Mouse (Mus musculus) ES-Bruce4 (cell line): Measurements from ENCODE around the gene Serpinb11. TPM values are rescaled to one million over a fixed set of nuclear protein-coding genes. Genes with fewer than 3 reads are reported as not detected.

Source experiments
- H3K27ac ChIP-seq: 2 replicates; pipeline ENCODE4 v1.5.1; 2012; ENCODE audit warnings: low read length, inconsistent platforms; ENCODE audit not compliant: insufficient read depth
- H3K27me3 ChIP-seq: 2 replicates; pipeline ENCODE4 v1.6.1; 2012; ENCODE audit warnings: mild to moderate bottlenecking, low read length, inconsistent platforms; ENCODE audit not compliant: control insufficient read depth, poor library complexity, insufficient read depth, severe bottlenecking
- H3K36me3 ChIP-seq: 2 replicates; pipeline ENCODE4 v1.6.1; 2012; ENCODE audit warnings: inconsistent platforms, mild to moderate bottlenecking, low read length, moderate library complexity; ENCODE audit not compliant: control insufficient read depth, poor library complexity, insufficient read depth, severe bottlenecking
- H3K4me1 ChIP-seq: one replicate; pipeline ENCODE4 v1.8.1; 2011; ENCODE audit warnings: low read length; ENCODE audit not compliant: control insufficient read depth, insufficient read depth
- H3K4me3 ChIP-seq: 2 replicates; pipeline ENCODE4 v1.5.1; 2011; ENCODE audit warnings: low read depth, mild to moderate bottlenecking, low read length
- H3K9ac ChIP-seq: 2 replicates; pipeline ENCODE4 v1.6.1; 2012; ENCODE audit warnings: low read depth, mild to moderate bottlenecking, inconsistent platforms; ENCODE audit not compliant: poor library complexity, severe bottlenecking
- H3K9me3 ChIP-seq: replicated peaks from 2 replicates; pipeline ENCODE4 v1.6.1; 2012; ENCODE audit warnings: mild to moderate bottlenecking, low read length, inconsistent platforms; ENCODE audit not compliant: control insufficient read depth, poor library complexity, insufficient read depth, severe bottlenecking
- CTCF ChIP-seq: IDR thresholded peaks from one replicate; pipeline ENCODE4 v1.8.1; 2011; ENCODE audit warnings: low read depth, low read length
- EP300 ChIP-seq: IDR thresholded peaks from 2 replicates; pipeline ENCODE4 v1.6.1; 2011; ENCODE audit warnings: low read depth, low read length; ENCODE audit not compliant: insufficient read depth
- POLR2A ChIP-seq: IDR thresholded peaks from one replicate; pipeline ENCODE4 v1.8.1; 2011; ENCODE audit warnings: low read length; ENCODE audit not compliant: insufficient read depth
- polyA plus RNA-seq: library from polyadenylated mRNA; stranded (reverse); fragments of >200 nt; gene quantifications from 2 replicates; pipeline ENCODE4 v1.2.4, GENCODE M21; 2011; ENCODE audit warnings: low read depth; ENCODE audit not compliant: missing spikeins, insufficient read depth, insufficient read length

Gene Serpinb11
- polyA plus RNA-seq, 1 experiment = not detected

DNA sequence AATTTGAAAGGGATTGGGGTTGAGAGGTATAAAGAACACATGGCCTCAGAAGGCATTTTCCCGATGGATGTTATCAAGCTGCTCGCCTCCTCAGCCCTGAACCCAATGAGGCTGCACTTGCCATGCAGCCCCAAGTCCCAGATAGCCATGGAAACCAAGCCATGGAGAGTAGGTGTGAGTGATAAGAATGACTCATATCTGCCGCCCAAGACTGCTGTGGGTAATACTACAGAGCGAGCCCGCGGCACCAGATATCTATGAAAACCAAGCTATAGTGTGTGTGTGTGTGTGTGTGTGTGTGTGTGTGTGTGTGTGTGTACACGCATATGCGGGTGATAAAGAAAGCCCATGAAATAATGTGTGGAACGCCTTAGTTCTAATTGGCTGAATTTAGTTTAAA is 23.5 kb downstream of the Serpinb11 start:
- Histone ChIP-seq H3K4me3 (no peak overlapping the region), H3K9ac (no peak overlapping the region), H3K27me3 (no peaks in the 10 kb centered on the region), H3K36me3 (no peaks in the 10 kb centered on the region), H3K9me3 (no peaks in the 10 kb centered on the region), H3K27ac (no peak overlapping the region), H3K4me1 (no peaks in the 10 kb centered on the region)
- no peak for TF ChIP-seq EP300

DNA sequence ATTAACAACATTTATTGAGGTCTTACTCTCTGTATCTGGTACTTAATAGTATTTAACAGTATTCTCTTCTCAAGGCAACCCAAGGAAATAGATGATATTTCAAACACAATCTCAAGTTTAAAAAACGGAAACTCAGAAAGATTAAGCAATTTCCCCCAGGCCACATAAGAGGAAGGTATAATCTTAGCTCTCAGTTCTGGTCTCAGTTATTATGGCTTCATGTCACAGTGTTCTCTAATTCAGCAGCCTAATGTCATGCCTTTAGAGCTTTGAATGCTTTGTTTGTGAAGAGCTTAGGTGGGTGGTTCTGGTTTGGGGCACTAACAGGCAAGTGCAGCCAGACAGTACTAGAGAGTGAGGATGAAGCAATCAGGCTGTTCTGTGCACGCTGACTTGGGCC is 28.8 kb downstream of the Serpinb11 start:
- Histone ChIP-seq H3K27me3 (no peaks in the 10 kb centered on the region), H3K9me3 (no peaks in the 10 kb centered on the region), H3K27ac (no peak overlapping the region), H3K4me3 (no peak overlapping the region), H3K9ac (no peak overlapping the region), H3K4me1 (no peaks in the 10 kb centered on the region), H3K36me3 (no peaks in the 10 kb centered on the region)
- TF ChIP-seq POLR2A (no peak), CTCF (no peak), EP300 (no peak)

DNA sequence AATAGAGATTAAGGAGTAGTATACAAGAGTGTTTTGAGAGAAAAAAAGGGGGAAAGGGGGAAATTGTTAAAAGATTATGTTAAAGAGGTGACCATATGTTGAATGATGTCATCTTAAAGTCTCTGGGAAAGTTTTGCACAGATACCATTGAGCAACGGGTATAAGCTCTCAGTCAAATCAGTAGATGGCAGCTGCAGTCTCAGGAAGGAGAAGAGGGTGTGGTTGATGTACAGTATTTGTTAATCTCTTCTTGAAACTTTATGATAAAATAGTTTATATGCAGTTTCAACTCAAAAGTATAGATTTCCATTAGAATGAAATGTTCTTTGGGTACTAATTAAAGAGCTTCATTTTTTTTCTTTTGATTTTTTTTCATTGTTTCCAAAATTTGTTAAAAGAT is 36.5 kb downstream of the Serpinb11 start:
- TF ChIP-seq EP300 (no peak), POLR2A (no peak), CTCF (no peak)
- Histone ChIP-seq H3K27ac (no peak overlapping the region), H3K4me3 (no peak overlapping the region), H3K27me3 (no peaks in the 10 kb centered on the region), H3K9me3 (no peaks in the 10 kb centered on the region), H3K36me3 (no peaks in the 10 kb centered on the region), H3K9ac (no peak overlapping the region), H3K4me1 (no peaks in the 10 kb centered on the region)

DNA sequence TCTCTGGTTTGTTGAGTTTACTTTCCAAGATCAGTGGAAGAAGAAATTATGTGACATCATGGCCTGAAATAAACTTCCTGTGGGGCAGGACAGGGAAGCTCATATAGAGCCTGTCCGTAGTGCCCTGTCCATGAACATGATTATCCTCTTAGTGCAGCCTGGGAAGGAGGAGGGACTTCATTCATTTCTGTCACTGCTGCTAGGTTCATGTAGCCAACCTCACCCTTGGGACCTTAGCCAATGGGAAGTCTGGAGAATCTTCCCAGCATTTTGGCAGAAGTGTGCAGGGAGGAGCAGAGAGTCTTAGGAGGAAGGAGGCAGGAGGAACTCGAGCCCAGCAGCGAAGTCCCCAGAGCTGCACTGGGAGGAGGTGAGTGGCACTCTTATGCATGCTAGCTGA is 38.4 kb downstream of the Serpinb11 start, which contains the start of gene Serpinb7:
Serpinb7 (plus strand) TSS at position 301 of the 400 bp plus-strand sequence.
- Histone ChIP-seq H3K27ac (no peak within 1 kb of the TSS), H3K9me3 (no peaks in the 10 kb centered on the region), H3K4me1 (no peaks in the 10 kb centered on the region), H3K27me3 (no peaks in the 10 kb centered on the region), H3K9ac (no peak within 1 kb of the TSS), H3K36me3 (no peaks in the 10 kb centered on the region), H3K4me3 (no peak within 1 kb of the TSS)
- TF ChIP-seq EP300 = no peak
- TF ChIP-seq CTCF = no peak
- TF ChIP-seq POLR2A = no peak

DNA sequence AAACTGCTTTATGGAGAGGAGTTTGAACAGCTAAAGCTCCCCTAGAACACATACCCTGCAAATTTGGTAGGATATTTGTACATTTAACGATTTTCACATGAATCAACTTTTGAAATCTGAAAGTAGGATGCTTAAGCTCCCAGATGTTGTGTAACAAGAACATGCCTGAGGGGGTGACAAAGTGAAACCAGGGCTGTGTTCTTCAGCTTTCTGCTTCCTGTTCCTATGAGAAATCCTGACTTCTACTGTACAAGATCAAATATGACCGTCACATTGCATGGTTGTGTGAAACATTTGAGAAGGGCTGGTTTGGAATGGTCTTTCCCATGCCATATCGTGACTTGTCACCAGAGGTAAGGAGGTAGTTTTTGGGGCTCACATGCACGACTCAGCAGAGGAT is 41.1 kb downstream of the Serpinb11 start:
- TF ChIP-seq POLR2A = no peak
- no peak for TF ChIP-seq CTCF
- TF ChIP-seq EP300 = no peak
- H3K4me1 ChIP-seq = no peaks in the 10 kb centered on the region

DNA sequence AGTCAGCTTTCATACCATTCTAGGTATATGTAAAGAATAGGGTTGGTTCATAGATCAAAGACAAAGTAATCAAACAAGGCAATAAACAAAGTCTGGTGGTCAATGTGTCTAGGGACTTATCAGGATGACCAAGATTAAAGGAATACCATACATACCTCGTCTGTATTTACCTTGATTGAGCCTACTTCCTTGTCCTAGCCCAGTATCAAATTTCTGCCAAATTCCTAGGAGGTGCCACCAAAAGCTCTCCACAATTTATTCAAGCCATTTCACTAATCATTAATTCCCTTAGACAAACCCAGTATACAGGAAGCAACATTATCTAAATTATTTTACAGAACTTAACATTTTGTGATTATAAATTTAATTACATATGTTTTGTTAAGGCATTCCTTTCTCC is 53.7 kb downstream of the Serpinb11 start:
- Histone ChIP-seq H3K9ac (no peak overlapping the region), H3K4me1 (no peaks in the 10 kb centered on the region), H3K9me3 (no peaks in the 10 kb centered on the region), H3K4me3 (no peak overlapping the region), H3K27ac (no peak overlapping the region), H3K27me3 (no peaks in the 10 kb centered on the region), H3K36me3 (no peaks in the 10 kb centered on the region)
- TF ChIP-seq EP300 (no peak), POLR2A (no peak), CTCF (no peak)

More for the DNA sequence above, 41.1 kb downstream of the Serpinb11 start:
- Histone ChIP-seq H3K36me3 (no peaks in the 10 kb centered on the region), H3K9me3 (no peaks in the 10 kb centered on the region), H3K27ac (no peak overlapping the region), H3K4me3 (no peak overlapping the region), H3K9ac (no peak overlapping the region), H3K27me3 (no peaks in the 10 kb centered on the region)
